Mouse (Mus musculus) megakaryocyte, embryonic 14.5 days (primary cell): Measurements from ENCODE around the gene Dstn. TPM values are rescaled to one million over a fixed set of nuclear protein-coding genes. Genes with fewer than 3 reads are reported as not detected.
A peak's percentile ranks its signal among the peaks of the same experiment; 100 is the strongest.

Experiments
- H3K27me3 ChIP-seq: replicated peaks from 2 replicates; pipeline ENCODE3; 2012; ENCODE audit warnings: inconsistent platforms
- H3K36me3 ChIP-seq: replicated peaks from 2 replicates; pipeline ENCODE3; 2012; ENCODE audit warnings: low read length, inconsistent platforms, mixed read lengths
- H3K4me1 ChIP-seq: 2 replicates; pipeline ENCODE4 v1.6.1; 2012; ENCODE audit warnings: inconsistent platforms
- H3K4me3 ChIP-seq: replicated peaks from 2 replicates; pipeline ENCODE3; 2012; ENCODE audit warnings: moderate library complexity, mild to moderate bottlenecking, inconsistent platforms
- H3K9me3 ChIP-seq: 2 replicates; pipeline ENCODE4 v1.6.1; 2012; ENCODE audit warnings: inconsistent platforms
- FLI1 ChIP-seq: IDR thresholded peaks from 2 replicates; pipeline ENCODE4 v1.6.1; 2012; ENCODE audit warnings: low read length, inconsistent platforms, mixed read lengths
- GATA1 ChIP-seq: IDR thresholded peaks from 3 replicates; pipeline ENCODE4 v1.6.1; 2012; ENCODE audit warnings: mixed read lengths, low read length, inconsistent platforms, borderline replicate concordance
- polyA plus RNA-seq: library from polyadenylated mRNA; stranded (reverse); fragments of >175 nt; gene quantifications from 2 replicates; pipeline ENCODE4 v1.2.3, GENCODE M21; 2012; ENCODE audit warnings: low replicate concordance; ENCODE audit not compliant: insufficient read depth

Gene Dstn
- 3.6 and 18.3 TPM in 2 replicates for polyA plus RNA-seq

DNA sequence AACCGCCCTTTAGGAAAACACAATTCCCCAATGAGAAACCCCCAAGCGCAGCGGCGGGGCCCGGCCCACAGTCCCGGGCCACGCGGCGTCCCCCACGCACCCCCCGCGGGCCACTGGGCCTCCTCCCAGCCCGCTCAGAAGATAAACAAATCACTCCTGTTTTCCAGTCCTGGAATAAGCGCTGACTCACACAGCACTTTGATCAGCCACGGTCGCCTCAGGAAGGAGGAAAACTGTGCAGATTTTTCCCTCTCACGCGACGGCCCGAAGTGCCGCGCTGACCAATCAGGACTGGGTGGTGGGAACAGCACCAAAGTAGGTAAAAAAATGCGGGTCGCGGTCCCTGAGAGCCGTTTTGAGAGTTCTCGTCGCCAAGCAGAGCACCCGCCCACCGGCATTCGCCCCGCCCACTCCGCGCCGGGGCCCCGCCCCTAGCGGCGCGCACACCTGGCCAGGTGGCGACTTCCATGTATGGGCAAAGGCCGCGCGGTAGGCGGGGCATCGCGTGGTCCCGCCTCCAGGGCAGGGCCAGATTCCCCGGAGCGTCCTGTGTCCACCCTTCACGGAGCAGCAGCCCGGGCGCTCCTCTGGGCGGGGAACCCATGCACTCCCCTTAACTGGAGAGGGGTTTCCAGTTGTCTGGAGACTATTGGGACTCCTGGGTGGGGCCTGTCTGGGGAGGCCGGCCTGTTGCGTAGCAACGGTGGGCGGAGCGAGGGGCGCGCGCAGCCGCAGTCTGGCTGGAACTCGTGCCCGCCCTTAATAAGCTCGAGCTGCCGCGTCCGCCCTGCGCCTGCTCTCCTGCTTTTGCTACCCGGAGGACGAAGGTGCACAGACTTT, at the start of gene Dstn:
TSS of gene Dstn (plus strand) at position 561 of the 840 bp plus-strand sequence.
- H3K4me1 ChIP-seq, result peaks cover 36% of the 10 kb centered on the region
- H3K4me3 ChIP-seq, result peak within 1 kb of the TSS; percentile 96
- peaks cover 4% of the 10 kb centered on the region for H3K27me3 ChIP-seq
- H3K36me3 ChIP-seq, result no peaks in the 10 kb centered on the region
- no peaks in the 10 kb centered on the region for H3K9me3 ChIP-seq
- TF ChIP-seq FLI1 (no peak), GATA1 (no peak)

- TF ChIP-seq GATA1, result no peak
- H3K27me3 ChIP-seq, result peaks cover 33% of the 10 kb centered on the region
- H3K36me3 ChIP-seq, result no peaks in the 10 kb centered on the region
- H3K4me1 ChIP-seq, result peaks cover 46% of the 10 kb centered on the region
- 0 out of 2 replicates have a peak, but pooled peaks cover 2% of the 10 kb centered on the region for H3K9me3 ChIP-seq
- H3K4me3 ChIP-seq, result peak overlapping the region; percentile 85
Observed at GRCm38 (mm10) chr2:143867326-143867725, 47.8 kb upstream of the Dstn start.

DNA sequence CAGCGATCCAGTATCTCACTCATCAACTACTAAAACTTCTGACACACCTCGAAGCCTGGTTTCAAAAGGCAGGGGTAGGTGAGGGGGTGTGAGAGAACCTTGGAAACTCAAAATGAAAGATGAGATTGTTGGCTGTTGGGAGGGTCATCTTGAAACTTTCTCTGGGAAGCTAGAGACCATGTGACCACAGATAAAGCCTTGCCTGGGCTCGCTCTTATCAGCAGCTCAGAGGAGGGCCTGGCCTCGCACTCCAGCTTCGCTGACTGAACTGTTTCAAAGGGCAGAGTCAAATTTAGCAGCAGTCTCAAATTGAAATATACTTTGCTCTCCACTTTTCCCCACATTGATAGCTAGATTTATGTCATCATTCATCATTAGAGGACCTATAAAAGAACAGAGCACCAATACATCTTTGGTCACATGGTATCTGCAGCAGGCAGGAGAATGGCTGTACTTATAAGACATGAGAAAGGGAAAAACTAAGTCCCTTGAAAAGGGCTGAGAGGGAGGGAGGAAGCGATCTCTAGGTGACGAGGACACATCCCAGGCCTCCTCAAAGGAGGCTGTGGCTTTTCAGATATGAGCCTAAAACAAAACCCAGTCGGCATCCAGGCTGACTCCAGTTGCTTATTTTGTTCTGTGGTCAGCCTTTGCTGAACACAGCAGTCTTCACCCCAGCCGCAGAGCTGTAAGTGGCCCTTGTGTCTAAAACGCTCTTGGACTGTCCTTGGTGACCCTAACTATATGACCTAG, 44.0 kb upstream of the Dstn start:
- H3K4me3 ChIP-seq, result peak overlapping the region; percentile 75
- peaks cover 43% of the 10 kb centered on the region for H3K4me1 ChIP-seq
- H3K27me3 ChIP-seq, result peaks cover 2% of the 10 kb centered on the region
- TF ChIP-seq GATA1 (no peak), FLI1 (no peak)
- H3K36me3 ChIP-seq, result no peaks in the 10 kb centered on the region
- 0 out of 2 replicates have a peak, but pooled peaks cover 5% of the 10 kb centered on the region for H3K9me3 ChIP-seq

GRCm38 (mm10) chr2:143876026-143876425, 39.1 kb upstream of the Dstn start:
- H3K4me1 ChIP-seq, result peaks cover 29% of the 10 kb centered on the region
- no peaks in the 10 kb centered on the region for H3K36me3 ChIP-seq
- TF ChIP-seq GATA1 (no peak), FLI1 (no peak)
- H3K4me3 ChIP-seq, result no peak overlapping the region
- H3K9me3 ChIP-seq, result peaks cover 8% of the 10 kb centered on the region
- H3K27me3 ChIP-seq, result no peaks in the 10 kb centered on the region

DNA sequence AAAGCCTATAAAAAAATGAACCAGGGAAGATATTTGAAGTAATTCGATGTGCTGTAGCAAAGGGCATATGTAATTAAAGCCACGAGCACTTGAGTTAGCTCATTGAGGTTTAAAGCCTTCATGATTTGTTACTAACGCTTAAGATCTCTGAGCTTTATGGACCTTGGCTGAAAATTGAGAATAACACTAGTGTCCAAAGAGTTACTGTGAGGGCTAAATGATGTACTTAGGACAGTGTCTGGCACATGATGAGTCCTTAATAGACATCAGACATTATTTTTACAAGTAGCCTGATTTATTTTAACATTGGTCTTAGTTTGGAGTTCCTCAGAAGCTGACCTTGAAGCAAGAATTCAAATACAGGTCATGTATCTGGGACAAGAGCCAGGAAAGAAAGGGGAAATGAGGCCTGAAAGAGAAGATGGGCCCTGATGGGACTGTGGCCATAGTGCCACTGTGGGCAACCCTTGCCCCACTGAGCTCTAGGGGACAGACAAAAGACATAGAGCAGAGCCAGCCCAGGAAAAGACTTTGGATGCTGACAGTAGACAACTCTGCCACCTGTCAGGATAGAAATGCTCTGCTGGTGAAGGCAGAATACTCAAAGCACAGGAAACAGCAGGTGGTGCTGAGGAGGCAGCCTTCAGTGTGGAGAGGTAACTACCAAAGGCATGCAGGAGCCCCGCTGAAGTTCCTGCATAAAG, 38.0 kb upstream of the Dstn start:
- Histone ChIP-seq H3K4me1 (peaks cover 19% of the 10 kb centered on the region), H3K36me3 (no peaks in the 10 kb centered on the region), H3K4me3 (no peak overlapping the region), H3K9me3 (peaks cover 8% of the 10 kb centered on the region), H3K27me3 (no peaks in the 10 kb centered on the region)
- TF ChIP-seq FLI1, result no peak
- TF ChIP-seq GATA1, result no peak

- H3K27me3 ChIP-seq, result peaks cover 2% of the 10 kb centered on the region
Observed at GRCm38 (mm10) chr2:143879311-143879710, 35.8 kb upstream of the Dstn start.

DNA sequence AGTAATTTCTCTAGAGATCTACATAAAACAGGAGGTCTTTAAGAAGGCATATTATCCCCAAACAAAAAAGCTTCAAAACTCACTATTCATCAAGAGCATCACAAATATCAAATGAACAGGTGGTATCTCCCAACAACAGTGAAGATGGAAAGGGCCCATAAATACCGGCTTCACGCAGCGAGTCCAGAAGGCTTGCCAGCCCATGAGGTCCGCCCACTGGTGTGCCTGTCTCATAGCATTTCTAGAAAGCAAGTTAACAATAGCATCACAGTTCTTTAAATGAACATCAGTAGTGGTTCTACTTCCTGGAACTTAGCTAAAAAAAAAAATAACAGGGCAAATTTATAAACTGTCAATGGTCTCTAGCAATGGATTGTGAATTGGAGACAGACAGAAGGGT, 33.1 kb upstream of the Dstn start:
- Histone ChIP-seq H3K27me3 (peaks cover 4% of the 10 kb centered on the region), H3K4me3 (no peak overlapping the region), H3K4me1 (peaks cover 22% of the 10 kb centered on the region), H3K9me3 (peaks cover 5% of the 10 kb centered on the region), H3K36me3 (no peaks in the 10 kb centered on the region)
- TF ChIP-seq FLI1 (no peak), GATA1 (no peak)

More at GRCm38 (mm10) chr2:143879311-143879710, 35.8 kb upstream of the Dstn start:
- TF ChIP-seq FLI1 (no peak), GATA1 (no peak)
- Histone ChIP-seq H3K4me1 (peaks cover 22% of the 10 kb centered on the region), H3K4me3 (no peak overlapping the region), H3K36me3 (no peaks in the 10 kb centered on the region), H3K9me3 (peaks cover 5% of the 10 kb centered on the region)

DNA sequence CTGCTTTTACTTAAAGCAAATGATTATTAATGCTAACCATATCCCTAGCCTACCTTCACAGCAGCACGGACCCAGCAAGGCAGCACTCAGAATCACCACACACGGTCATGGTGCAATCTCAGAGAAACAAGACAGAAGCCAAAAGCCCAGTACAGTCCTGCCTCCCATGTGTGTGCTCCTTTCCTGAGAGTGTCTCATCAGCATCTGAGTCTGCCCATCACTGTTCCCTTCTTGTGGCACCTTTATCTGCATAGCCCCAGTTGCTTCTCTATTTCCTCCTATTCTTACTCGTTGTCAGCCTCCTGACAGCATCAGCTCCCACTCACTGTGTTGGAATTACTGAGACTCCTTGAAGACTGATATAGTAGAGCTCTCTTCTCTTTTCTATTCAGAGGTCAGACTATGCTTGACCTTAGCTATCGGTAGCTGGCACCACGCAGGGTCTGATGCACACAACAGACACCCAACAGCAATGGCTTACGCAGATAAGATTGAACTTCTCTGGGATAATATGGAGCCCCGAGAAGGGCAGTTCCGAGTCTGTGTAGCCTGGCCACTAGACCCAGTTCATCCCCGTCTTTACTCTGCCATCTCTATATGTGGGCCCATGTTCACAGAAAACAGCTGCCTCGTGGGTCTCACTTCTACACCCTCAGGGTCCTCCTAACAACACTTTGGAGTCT, 32.4 kb upstream of the Dstn start:
- TF ChIP-seq GATA1, result no peak
- TF ChIP-seq FLI1, result no peak
- H3K9me3 ChIP-seq, result peaks cover 5% of the 10 kb centered on the region
- H3K27me3 ChIP-seq, result peaks cover 4% of the 10 kb centered on the region
- peak overlapping the region; percentile 64 for H3K4me3 ChIP-seq
- H3K4me1 ChIP-seq, result peaks cover 18% of the 10 kb centered on the region
- no peaks in the 10 kb centered on the region for H3K36me3 ChIP-seq
